In genomic region chr15:102295633-102296367, GRCm38 (mm10) we compare ENCODE assay signal across 8 mouse cellular contexts. TPM values are rescaled to one million over a fixed set of nuclear protein-coding genes. Genes with fewer than 3 reads are reported as not detected.
DNase-seq lines count a peak whose midpoint lies in the region; ATAC-seq and TF ChIP-seq lines count a peak whose summit lies in the region.

Espl1 (plus strand) TSS chr15:102296266.

- peak; percentile 94 for DNase-seq in c-Kit-positive CD71-positive TER-119-positive erythroid progenitor cells, embryonic 14.5 days (ENCODE audit: low spot score)
- DNase-seq in heart, postnatal 14 days, result peak; percentile 91 to 95
- DNase-seq in layer of hippocampus, adult 11-12 months (ENCODE audit: low spot score), result peak; percentile 94
- peak; percentile 94 to 95 for DNase-seq in lung, adult 18-20 months
- DNase-seq in testis, postnatal 14 days (ENCODE audit: low spot score), result peak; percentile 94

- ATAC-seq in forebrain, embryonic 13.5 days, result peak; percentile 99
- peak; percentile 99 for ATAC-seq in neural tube, embryonic 15.5 days (ENCODE audit: low FRiP score)

- no peak for TF ChIP-seq CTCF in E14TG2a.4 (conservative IDR thresholded peaks at IDR 0.05; ENCODE audit: low read length)

- H3K4me3 ChIP-seq in E14TG2a.4 (replicated peaks; ENCODE audit: low read length), result peak within 1 kb of the TSS; percentile 95
- H3K4me3 ChIP-seq in forebrain, embryonic 13.5 days, result peak within 1 kb of the TSS; percentile 60
- peak within 1 kb of the TSS; percentile 58 for H3K4me3 ChIP-seq in neural tube, embryonic 15.5 days (replicated peaks)

- peak within 1 kb of the TSS; percentile 68 for H3K9ac ChIP-seq in forebrain, embryonic 13.5 days
- peak within 1 kb of the TSS; percentile 24; the same call in 1 of the 2 replicates for H3K9ac ChIP-seq in neural tube, embryonic 15.5 days (replicated peaks)

- intact Hi-C loops in heart, postnatal 14 days (cut with DNase I), result no loop called here

- peaks cover 31% of the 10 kb centered on the region for H3K36me3 ChIP-seq in E14TG2a.4 (ENCODE audit: insufficient read depth, low read length)
- peaks cover 26% of the 10 kb centered on the region for H3K36me3 ChIP-seq in forebrain, embryonic 13.5 days (ENCODE audit: poor library complexity, severe bottlenecking)
- H3K36me3 ChIP-seq in neural tube, embryonic 15.5 days, result 0 out of 2 replicates have a peak, but pooled peaks cover 4% of the 10 kb centered on the region

- H3K4me2 ChIP-seq in forebrain, embryonic 13.5 days, result peak within 1 kb of the TSS; percentile 88
- H3K4me2 ChIP-seq in neural tube, embryonic 15.5 days, result peak within 1 kb of the TSS; percentile 88

- H3K27me3 ChIP-seq in E14TG2a.4 (ENCODE audit: insufficient read depth, low read length), result no peaks in the 10 kb centered on the region
- no peaks in the 10 kb centered on the region for H3K27me3 ChIP-seq in forebrain, embryonic 13.5 days
- no peaks in the 10 kb centered on the region for H3K27me3 ChIP-seq in neural tube, embryonic 15.5 days (replicated peaks)

- no peaks in the 10 kb centered on the region for H3K9me3 ChIP-seq in E14TG2a.4 (ENCODE audit: low read length)
- H3K9me3 ChIP-seq in forebrain, embryonic 13.5 days (replicated peaks), result no peaks in the 10 kb centered on the region
- H3K9me3 ChIP-seq in neural tube, embryonic 15.5 days (replicated peaks), result no peaks in the 10 kb centered on the region

- 6% methylated on average over 25 of the region's 25 CpGs for WGBS in forebrain, embryonic 13.5 days
- 8% methylated on average over 25 of the region's 25 CpGs for WGBS in neural tube, embryonic 15.5 days

- H3K4me1 ChIP-seq in E14TG2a.4 (replicated peaks; ENCODE audit: low read depth, low read length), result peaks cover 37% of the 10 kb centered on the region
- peaks cover 11% of the 10 kb centered on the region for H3K4me1 ChIP-seq in forebrain, embryonic 13.5 days
- peaks cover 11% of the 10 kb centered on the region for H3K4me1 ChIP-seq in neural tube, embryonic 15.5 days

- H3K27ac ChIP-seq in forebrain, embryonic 13.5 days, result no peak within 1 kb of the TSS
- peak within 1 kb of the TSS; percentile 30; the same call in 1 of the 2 replicates for H3K27ac ChIP-seq in neural tube, embryonic 15.5 days (replicated peaks)

RNA-seq across cellular contexts. Expression of gene Espl1, which starts in this region (rescaled TPM):
- 19.7 and 27.3 TPM in 2 replicates for polyA plus RNA-seq in forebrain, embryonic 13.5 days (2015; fragmentation: Nextera tagmentation; extraction: Ambion mirVana)
- 1 to 10 TPM; 3.2 to 4.3 TPM for total RNA-seq in heart, postnatal 14 days (2021)
- polyA plus RNA-seq in neural tube, embryonic 15.5 days (2015; fragmentation: Nextera tagmentation; extraction: Ambion mirVana), result 2.8 and 6.3 TPM in 2 replicates
